Mouse (Mus musculus): Measurements from ENCODE around the gene Itgam.
"Not testable (repeated sequence)": the region's sequence is repeated elsewhere in the genome, so short reads cannot be mapped to it uniquely, and the experiment has no call there.

Itgam gene

DNA sequence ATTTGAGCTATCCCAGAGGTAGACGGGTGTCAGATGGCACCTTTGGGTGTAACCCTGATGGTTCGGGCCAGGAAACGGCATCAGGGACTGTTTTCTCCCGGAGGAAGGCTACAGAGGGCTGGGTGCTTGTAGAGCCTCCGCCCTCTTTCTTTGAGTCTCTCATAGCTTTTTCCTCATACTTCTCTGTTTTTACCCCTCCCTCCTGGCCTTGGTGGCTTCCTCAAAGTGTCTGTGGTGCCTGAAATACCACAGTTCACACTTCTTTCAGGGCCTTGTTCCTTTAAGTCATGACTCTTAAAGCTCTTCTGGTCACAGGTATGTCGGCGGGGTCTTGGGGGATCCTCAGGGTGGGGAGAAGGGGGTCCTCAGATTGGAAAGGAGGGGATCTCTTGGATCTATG, at the start of gene Itgam, which contains the start of gene Gm49368:
TSS of gene Itgam (plus strand) at position 185 of the 400 bp plus-strand sequence.
TSS of gene Gm49368 (plus strand) at position 228 of the 400 bp plus-strand sequence.
- no peak for DNase-seq (ENCODE audit: low spot score in 2 of 2)

DNA sequence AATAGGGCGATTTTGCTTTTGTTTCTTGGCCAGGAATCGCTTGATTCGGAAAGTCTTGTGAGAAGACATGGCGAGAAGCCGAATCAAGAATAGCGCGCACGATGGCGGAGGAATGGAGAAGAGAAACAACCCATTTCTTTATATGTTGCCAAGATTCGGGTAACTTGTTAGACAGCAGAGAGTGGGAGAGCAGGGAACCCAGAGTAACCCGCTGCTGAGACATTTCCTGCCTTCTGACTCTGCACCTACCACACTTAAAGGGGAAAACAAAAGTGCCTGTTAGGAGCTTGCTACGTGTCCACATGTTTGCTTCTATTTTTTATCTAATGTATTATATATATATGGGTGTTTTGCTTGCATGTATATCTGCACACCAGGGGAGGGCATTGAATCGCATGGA, 49.3 kb upstream of the Itgam start:
- no peak for DNase-seq (ENCODE audit: low spot score in 2 of 2)

DNA sequence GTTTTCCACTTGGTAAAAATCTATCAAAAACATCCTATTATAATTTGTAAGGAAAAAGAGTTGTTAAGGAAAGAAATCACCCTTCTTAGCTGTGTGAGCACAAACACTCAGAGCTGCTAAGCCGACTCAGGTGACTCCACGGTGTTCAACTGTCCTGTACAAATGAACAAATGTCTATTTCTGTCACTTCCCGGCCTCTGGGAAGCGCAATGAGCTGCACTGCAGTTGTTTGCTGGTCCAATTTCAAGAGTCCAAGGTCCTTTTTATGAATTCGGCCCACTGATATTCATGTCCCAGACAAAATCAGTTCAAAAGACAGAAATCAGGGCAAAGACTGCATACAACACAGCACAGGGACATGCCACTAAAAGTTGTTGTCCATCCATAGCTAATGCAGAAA, 46.3 kb upstream of the Itgam start:
- not testable (repeated sequence) for DNase-seq (ENCODE audit: low spot score in 2 of 2)

DNA sequence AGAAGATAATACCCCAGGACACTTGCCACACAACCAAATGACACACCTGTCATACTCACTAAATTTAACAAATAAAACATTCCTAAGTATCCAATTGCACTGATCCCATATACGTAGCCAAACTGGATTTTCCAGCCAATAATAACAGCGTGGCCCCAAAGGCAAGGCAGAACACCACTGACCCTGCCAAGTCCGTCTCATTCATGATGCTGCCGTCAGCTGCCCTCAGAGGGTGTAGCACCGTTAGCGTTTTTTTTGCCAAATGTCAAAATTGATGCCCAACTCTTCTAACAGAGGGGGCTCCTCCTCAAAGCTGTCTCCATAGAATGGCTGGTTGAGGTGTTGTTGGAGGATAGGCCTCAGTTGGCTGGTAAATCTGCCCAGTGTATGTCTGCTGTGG, 45.8 kb upstream of the Itgam start:
- no peak for DNase-seq (ENCODE audit: low spot score in 2 of 2)

DNA sequence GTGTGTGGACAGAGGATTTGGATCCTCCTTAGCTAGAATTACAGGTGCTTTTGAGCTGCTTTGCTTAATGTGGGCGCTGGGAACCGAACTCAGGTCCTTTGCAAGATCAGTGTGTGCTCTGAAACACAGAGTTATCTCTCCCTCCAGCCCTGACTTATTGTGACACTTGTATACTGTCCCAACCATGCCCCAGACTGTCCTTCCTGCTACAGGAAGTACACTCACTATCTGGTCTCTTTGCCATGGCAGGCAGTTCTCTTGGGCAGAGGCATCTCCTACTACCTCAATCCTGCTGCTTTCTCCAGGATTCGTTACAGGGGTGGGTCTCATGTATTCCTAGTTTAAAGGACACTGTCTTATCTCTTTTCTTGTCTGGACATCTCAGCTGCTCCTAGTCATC, 44.2 kb upstream of the Itgam start:
- no peak for DNase-seq (ENCODE audit: low spot score in 2 of 2)

DNA sequence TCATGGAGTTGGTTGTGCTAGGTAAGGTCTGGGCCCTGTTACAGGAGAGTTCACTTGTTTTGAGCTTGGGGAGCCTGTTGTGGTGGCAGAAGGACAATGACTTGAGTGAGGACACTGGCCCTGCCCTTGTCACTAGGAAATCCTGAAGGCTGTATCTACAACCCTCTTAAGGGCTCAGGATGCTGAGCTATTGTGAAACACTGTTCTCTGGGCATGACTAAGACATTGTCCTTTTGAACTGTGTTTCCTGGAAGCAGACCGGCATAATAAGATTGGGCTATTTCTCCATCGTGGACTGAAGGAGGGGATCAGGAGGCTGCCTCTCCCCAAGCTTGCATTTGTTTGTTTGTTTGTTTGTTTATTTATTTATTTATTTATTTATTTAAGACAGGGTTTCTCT, 43.3 kb upstream of the Itgam start:
- no peak for DNase-seq (ENCODE audit: low spot score in 2 of 2)

DNA sequence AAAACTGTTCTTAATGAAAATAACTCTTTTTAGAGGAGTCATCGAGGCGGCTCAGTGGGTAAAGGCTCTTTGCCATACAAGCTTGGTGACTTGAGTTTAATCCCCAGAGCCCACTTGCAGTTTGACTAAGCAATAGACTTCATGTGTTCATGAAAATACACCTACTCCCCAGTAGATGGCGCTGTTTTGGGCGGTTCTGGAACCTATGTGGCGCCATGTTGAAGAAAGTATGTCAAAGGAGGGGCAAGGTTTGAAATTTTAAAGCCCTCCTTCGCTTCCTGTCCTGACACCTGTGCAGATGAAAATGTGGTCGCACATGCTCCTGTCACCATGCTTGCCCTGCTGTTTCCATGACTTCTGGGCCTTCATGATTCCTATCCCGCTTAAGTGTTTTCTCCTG, 39.5 kb upstream of the Itgam start:
- no peak for DNase-seq (ENCODE audit: low spot score in 2 of 2)

DNA sequence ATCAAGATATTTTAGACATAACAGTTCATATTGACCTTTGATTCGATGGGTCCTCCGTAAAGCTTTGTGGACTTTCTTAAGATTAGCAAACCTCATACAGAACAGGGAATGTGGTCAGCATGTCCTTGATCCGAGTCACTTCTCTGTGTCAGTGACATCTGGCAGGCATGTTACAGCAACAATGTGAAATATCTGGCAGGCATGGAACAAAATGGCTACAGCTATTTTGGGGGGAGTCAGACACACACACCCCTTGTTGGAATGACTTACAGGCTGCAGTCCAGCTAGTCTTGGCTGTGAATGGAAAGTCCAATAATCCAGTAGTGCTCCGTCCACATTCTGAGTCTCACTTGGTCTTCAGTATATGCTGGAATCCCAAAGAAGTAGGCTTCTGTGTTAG, 38.9 kb upstream of the Itgam start:
- DNase-seq (ENCODE audit: low spot score in 2 of 2), result no peak

DNA sequence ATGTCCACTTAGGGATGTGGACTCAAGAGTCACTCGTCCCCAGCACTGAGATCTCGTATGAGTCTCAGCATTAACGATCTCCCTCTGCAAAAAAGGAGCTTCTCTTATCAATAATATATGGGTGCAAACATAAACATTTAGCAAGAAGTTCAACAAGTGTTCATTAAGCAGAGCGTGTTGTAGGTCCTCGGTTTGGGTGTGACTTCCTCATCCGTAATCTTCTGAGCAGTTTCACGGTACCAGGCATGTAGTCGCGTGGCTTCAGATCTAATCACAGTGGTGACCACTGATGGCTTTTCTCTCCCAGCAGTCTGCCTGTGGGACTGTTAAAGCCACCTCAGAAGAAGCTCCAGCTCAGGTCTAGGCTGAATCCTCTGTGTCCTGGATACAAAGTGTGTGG, 38.1 kb upstream of the Itgam start:
- no peak for DNase-seq (ENCODE audit: low spot score in 2 of 2)

DNA sequence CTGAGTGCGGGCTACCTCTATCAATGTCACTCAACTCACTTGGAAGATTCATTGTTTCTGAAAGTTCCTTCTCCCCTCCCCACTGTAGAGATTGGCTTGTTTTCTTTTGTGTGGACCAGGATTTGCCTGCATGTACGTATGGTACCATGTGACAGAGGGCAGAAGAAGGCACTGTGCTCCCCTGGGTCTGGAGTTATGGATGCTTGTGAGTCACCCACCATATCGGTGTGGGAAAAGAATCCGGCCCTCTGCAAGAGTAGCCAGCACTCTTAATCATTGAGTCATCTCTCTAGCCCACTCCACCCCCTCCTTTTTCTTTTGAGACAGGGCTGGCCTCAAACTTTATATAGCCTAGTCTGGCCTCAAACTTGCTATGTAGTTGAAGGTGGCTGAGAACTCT, 37.5 kb upstream of the Itgam start:
- DNase-seq (ENCODE audit: low spot score in 2 of 2), result no peak

DNA sequence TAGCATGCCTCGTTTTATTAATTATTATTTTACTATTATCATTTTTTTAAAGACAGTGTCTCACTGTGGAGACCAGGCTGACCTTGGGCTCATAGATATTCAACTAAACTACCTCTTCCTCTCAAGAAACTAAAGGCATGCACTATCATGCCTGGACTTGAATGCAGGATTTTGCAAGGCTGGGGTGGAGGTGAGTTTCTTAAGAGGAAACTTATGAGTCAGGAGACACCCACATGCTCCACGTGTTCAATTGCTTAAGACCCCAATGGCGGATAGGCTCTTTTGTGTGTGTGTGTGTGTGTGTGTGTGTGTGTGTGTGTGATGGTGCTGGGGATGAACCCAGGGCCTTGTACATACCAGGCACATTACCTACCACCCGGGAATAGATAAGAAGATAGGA, 37.1 kb upstream of the Itgam start:
- no peak for DNase-seq (ENCODE audit: low spot score in 2 of 2)

DNA sequence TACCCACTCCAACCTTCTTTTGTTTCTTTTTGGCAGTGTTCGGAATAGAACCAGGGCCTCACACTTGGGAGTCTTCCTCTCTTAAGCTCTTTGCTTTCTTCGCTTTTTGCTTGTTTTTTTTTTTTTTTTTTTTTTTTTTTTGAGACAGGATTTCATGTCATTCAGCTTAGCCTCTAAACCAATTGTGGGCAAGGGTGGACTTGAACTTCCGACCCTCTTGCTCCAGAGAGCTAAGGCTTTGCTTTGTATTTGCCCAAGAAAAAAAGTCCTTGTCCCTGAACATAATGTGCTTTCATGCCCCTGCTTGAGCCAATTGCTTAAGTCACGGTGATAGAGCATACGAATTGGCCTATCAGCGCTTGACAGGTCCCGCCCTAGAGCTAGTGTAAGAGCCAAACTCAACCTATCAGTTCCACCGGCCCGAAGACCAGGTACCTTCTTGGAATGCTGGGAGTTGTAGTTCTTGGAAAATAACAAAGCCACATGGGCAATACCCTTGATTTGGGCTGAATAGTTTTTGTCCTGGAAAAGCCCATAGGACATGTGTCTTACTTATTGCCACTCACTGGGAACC, 30.9 kb upstream of the Itgam start:
- DNase-seq (ENCODE audit: low spot score in 2 of 2), result no peak

DNA sequence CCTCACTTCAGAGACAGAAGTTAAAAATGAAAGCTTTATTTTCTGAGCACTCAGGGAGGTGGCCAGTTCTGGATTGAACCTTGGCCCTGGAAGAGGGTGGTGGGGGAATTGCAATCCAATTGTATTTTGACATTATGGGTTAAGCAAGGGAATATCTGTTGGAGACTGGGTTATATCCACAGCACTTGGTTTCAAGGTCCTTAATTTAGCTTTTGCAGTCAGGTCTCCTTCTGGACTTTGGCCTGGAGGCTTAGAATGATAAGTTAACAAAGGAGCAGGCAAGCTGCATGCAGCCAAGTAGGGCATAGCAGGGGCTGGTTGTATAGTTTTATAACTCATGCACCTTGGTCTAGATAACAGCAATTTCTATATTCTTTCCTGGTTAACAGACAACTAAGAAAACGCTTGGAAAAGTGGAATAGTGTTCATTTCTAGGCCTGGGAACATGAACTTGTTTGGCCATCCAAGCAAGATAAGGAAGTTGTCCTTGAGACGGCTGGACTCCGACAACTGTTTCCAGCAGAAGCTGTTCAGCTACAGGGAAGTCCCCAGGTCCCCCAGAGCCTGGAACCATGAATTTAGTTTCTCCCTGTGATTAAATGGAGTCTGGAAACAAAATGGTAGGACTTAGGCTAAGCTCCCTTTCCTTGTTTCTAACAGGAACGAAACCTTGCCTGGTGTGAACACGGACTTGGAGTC, 30.0 kb upstream of the Itgam start:
- DNase-seq (ENCODE audit: low spot score in 2 of 2), result no peak

DNA sequence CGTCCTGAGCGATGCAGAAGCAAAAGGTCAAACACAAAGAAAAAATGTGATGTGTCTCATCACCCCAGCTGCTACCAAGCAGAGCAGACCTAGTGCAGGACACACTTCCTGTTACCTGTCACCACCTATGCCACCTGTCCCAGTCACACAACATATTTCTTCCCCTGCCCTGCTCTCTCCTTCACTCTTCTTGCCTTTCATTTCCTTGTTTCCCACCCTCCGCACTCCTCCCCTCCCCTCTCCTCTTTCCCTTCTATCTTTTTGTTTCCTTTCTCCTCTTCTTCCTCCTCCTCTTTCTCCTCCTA, 29.5 kb upstream of the Itgam start:
- no peak for DNase-seq (ENCODE audit: low spot score in 2 of 2)

DNA sequence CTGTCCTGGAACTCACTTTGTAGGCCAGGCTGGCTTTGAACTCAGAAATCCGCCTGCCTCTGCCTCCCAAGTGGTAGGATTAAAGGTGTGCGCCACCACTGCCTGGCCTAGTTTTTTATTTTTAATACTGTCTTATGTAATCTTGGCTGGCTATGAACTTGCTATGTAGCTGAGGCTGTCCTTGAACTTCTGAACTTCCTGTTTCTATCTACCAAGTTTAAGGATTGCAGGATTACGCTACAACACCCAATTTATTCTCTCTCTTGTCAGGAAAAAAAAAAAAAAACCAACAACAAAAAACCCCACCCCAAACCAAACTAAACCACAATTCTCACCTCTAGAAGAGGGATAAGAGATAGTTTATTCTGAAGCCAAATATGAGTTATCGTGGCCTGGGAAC, 28.8 kb upstream of the Itgam start:
- DNase-seq (ENCODE audit: low spot score in 2 of 2), result no peak

DNA sequence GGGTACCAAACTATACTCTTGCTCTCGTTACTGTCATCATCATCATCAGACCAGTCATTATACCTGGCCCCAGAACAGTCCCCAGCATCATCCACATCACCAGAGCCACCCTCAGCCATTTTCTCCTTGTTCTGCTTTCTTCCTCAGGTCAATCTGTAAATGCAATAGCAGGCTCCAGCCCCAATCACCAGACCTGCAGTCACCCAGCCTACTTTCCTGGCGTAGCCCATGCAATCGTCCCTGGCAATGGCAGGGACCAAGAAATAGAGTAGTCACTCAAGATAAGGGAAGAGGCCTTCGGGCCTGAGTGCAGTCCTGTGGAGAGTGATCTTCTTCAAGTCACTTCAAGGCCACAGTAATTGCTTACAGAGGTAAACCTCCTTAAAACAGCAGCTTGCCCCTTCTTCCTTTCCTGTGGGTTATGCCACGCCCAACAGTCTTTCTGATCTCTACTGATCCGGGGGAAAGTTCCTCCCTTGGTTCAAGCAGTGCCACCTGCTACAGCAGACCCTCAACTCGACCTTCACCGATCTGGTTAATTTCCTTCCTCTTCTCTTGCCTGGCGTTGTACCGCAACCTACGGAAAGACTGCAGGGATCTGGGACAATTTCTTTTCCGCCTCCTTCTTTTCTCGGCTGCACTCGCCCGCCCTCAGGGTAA, 20.1 kb upstream of the Itgam start:
- DNase-seq (ENCODE audit: low spot score in 2 of 2), result not testable (repeated sequence)

DNA sequence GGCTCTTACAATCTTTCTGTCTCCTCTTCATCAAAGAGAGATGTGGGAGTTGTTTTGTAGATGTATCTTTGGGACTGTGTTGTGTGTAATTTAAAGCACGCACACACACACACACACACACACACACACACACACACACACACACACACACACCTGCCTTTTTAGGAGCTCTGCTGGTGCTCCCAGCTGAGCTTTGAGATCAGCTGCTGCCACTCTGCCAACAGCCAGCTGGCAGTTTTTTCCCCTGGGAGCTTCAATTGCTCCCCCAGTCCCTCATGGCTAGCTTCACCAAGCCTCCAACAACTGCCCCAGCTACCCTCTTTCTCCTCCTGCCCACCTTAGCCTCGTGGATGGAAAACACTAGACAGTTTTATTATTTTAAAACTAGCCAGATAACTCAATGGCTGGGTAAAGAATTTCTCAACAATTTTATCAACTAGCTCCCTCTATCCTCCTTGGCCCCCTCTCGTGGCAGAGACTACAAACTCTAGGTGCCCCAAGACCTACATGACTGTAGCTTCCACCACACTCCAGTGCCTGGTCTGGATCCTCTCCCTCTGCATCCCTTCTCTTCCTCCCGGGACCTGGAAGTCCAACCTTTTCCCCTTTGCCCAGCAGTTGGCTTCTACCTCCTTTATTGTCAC, 18.2 kb upstream of the Itgam start:
- DNase-seq (ENCODE audit: low spot score in 2 of 2), result no peak

DNA sequence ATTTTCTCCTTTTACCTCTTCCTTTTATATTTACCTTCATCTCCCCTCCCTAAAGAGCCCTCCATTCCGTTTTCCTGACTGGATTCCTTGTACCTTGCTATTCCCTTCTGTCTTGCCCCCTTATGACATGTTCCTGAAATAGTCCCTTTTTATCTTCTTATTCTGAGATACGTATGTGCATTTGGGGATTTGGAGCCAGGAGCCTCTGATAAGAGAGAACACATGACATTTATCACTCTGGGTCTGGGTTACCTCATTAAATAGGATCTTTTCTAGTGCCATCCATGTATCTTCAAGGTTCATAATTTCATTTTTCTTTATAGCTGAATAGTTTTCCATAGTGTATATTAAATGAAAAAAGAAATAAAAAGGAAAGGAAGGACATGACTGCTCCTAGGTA, 16.8 kb upstream of the Itgam start:
- no peak for DNase-seq (ENCODE audit: low spot score in 2 of 2)

DNA sequence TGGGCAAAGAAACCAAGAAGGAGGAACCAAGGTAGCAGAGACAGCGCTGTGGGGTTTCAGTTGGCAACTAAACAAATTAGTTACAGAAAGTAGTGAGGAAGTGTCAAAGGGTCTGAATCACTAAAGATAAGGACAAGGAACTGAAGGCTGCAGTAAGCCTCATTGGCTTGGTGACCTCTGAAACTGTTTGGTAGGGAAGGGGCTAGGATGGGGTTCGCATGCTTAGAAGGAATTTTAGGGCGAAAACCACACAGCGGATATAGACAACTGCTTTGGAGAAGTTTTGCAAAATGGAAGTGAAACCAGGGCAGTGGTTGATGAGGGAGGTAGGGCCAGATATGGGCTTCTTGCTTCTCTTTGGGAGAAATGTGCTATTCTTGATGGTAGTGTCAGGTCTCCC, 13.6 kb upstream of the Itgam start:
- DNase-seq (ENCODE audit: low spot score in 2 of 2), result no peak

DNA sequence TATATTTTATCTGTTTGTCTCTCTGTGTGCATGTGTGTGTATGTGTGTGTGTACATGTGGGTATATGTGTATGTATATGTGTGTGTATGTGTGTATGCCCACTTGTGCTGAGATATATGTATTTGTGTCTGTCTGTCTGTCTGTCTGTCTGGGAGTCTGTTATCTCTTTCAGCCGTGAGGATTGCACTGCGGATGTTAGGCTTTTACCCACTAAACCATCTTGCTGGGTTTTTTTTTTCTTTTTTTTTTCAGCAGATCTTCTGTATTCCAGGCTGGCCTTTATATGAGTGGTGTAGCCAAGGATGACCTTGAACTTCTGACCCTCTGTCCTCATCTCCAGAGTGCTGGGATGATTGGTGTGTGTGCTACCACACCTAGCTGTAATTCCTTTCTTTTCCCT, 13.2 kb upstream of the Itgam start:
- DNase-seq (ENCODE audit: low spot score in 2 of 2), result no peak

DNA sequence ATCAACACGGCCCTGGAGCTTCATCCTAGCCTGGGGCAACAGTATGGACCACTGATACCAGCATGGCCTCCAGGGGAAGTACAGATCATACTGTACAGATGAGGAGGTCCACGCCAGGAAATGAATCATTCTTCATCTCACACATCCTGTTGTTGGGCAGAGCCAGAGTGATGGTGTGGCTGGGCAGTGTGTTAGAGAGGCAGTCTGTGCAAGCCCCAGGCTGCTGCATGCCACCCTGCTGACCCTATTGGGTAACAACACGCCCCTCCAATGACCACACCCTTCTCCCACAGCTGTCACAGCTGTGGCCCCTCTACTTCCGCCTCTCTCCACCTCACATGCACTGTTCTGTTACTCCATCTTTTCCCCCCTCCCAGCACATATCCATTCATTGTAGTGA, 11.7 kb upstream of the Itgam start:
- no peak for DNase-seq (ENCODE audit: low spot score in 2 of 2)

DNA sequence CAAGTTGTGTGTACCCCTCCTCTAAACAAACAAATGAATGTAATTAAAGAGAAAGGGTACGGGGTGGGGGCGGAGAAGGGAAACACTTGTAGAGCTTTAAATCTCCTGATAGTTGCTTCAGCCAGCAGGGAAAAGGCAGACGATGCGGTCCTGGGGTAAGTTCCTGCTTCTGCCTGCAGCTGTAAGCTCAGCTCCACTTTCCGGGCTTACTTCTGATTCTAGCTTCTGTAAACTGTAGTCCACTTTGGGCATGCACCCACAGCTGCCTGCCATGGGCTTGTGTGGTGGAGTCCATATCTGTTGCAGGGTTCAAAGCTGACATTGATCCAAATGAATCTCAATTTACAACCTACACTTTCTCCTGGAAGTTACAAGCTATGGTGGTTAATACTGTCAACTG, 9.4 kb upstream of the Itgam start:
- DNase-seq (ENCODE audit: low spot score in 2 of 2), result no peak

DNA sequence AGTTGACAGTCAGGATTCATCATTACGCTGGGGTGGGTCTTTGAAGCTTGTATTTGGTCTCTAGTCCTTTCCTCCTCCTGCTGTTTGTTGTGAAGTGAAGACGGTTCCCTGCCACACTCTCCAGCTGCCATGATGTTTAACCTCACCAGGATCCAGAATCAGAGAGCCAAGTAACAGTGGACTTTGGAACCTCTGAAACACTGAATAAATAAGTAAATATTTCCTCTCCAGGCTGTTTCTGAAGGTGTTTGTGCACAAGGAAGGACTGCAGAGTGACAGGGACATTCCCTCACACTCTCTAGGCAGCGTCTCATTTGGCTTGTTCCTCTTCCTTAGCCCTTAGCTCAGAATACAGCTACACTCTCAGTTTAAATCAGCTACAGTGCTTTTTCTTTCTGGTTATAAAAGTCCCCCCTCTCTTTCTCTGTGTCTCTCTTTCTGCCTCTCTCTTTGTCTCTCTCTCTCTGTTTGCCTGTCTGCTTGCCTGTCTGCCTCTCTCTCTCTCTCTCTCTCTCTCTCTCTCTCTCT, 5.5 kb upstream of the Itgam start:
- DNase-seq (ENCODE audit: low spot score in 2 of 2), result no peak

All from right cerebral cortex, postnatal 36 days (tissue).